Mouse (Mus musculus) heart, postnatal 0 days (tissue): Measurements from ENCODE around the gene Ism1.

Experiments
- CTCF ChIP-seq: IDR thresholded peaks from 2 replicates; pipeline ENCODE4 v1.5.1; 2016; ENCODE audit warnings: antibody characterized with exemption, control low read depth, low read depth
- EP300 ChIP-seq: IDR thresholded peaks from 2 replicates; pipeline ENCODE4 v1.6.1; 2016; ENCODE audit warnings: antibody characterized with exemption, low read depth

DNA sequence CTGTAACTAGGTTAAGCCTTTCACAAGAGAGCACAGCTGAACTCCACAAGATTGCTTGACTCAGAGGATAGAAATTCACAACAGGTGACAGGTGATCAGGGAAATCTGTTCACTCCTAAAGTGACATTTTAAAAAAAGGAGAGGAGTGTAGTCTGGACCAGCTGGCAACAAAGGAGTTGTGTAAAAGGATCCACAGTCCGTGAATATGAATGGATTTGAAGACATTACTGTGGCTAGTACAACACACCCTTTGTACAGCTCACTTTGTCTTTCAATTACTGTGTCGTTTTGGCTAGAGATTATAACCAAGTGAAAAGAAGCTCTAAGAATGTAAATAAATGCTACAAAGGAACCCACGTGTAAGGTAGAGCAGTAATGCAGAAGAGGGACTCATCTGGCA, 33.7 kb downstream of the Ism1 start:
- TF ChIP-seq CTCF, result no peak
- no peak for TF ChIP-seq EP300
